Mouse (Mus musculus) adrenal gland, adult 10 weeks (tissue): ENCODE results near the gene Gm17622. TPM values are rescaled to one million over a fixed set of nuclear protein-coding genes. Genes with fewer than 3 reads are reported as not detected.

Experiments used
- polyA plus RNA-seq: library from polyadenylated mRNA; stranded (reverse); fragments of 350-450 nt; fragmentation: Illumina TruSeq; extraction: RNeasy Lipid Tissue Mini Kit (QIAGEN cat#74804); gene quantifications from one replicate; pipeline ENCODE4 v1.2.3, GENCODE M21; 2014; ENCODE audit warnings: low read depth, low replicate concordance

Gene Gm17622
- polyA plus RNA-seq, result not detected

DNA sequence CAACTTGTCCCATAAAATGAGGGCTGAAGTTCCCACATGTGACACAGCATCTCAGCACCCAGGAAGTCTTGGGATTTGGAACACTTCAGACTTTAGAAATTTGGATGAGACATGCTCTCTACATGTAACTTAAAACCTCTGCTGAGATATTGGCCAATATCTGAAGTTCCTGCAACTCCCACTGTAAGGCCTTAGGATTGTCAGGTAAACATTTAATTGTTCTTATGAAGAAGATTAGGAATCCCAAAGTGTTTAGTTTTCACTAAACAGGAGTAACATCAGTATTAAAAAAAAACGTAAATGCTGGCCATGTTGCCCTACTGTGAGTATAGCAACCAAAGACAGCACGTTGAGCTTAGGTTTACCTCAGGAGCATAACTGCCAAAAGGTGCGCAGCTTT, at the start of gene Gm17622:
TSS of gene Gm17622 (plus strand) at position 301 of the 400 bp plus-strand sequence.

DNA sequence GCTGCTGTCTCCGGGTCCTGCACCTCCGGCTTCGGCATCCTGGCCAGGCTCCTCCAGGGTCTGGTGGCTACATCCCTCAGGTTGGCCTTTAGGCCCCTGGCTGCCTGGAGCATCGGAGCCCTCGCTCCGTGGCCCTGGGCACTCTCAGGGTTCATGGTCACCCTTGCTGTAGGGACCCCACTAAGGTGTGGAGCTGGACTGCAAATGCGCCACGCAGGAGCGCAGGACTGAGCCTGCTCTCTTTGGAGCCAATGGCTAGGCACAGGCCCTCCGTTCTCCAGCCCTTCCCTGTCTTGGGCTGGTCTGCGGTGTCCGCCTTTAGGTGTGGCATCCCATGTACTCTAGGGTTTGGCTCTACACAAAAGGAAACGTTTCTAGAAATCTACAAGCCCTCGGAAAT, 19.6 kb upstream of the Gm17622 start, which contains the start of gene Ankdd1b:
TSS of gene Ankdd1b (minus strand) at position 242 of the 400 bp plus-strand sequence.

Other genes with a start within 250 kb of the Gm17622 start
- gene Poc5, start 102.4 kb upstream of the Gm17622 start, polyA plus RNA-seq, result 10.2 TPM
- gene Ankdd1b, start 19.5 kb upstream of the Gm17622 start, polyA plus RNA-seq, result 1.6 TPM
- gene Polk, start 51.8 kb downstream of the Gm17622 start, polyA plus RNA-seq, result 103 TPM
- gene Col4a3bp, start 51.9 kb downstream of the Gm17622 start, polyA plus RNA-seq, result 394 TPM
- 44.6 TPM for gene Hmgcr, start 180.2 kb downstream of the Gm17622 start, polyA plus RNA-seq